Mouse (Mus musculus) CD8-positive naive resting alpha-beta T cell, adult 2 months (primary cell): ENCODE data around the gene Gpr156.

Experiments
- DNase-seq, 2 experiments: peaks; one replicate each; pipeline ENCODE4 v3.0.0; 2022; ENCODE audit warnings: low read depth in 2 of 2, low spot score in 2 of 2

Gene Gpr156

GRCm38 (mm10) chr16:37916818-37917201, 514 bp downstream of the Gpr156 start:
- no peak for DNase-seq

DNA sequence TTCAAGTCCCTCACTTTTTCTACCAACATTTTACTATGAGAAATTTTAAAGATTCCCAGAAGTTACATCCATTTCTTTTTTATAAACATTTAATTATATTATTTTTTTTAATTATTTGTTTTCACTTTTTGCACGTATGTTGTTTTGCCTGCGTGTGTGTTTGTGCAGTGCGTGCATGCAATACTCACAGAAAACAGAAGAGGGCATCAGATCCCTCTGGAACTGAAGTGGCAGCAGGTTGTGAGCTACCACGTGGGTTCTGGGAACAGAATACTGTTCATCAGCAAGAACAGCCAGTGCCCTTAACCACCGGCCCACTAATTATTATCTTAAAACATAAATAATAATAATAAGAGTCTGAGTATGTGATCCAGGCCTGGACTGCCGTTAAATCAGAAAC, 2.7 kb downstream of the Gpr156 start:
- no peak for DNase-seq

DNA sequence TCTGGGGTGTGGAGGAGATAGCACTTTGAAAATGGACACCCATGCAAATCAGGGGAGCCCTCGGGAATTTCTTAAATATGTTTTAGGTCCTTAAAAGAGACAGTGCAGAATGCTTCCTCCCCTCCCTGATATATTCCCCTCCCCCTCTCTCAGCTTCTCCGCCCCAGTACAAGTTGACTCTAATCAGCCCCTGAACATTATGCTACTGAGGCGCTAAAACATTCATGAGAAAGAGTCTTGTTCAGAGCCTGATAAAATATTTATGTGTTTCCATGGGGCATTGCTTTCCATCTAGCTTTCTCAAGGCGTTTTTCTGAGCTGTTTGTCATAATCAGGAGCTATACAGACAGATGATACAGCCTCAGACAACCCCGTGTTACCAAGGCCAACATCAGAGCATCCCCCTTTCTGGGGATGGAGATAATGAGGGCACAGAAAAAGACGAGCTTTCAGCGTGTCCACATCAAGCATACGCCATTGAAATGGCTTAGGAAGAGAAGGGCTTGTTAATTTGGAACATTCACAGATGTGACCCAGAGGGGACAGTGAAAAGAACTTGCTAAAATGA, 4.6 kb downstream of the Gpr156 start:
- DNase-seq, result no peak

DNA sequence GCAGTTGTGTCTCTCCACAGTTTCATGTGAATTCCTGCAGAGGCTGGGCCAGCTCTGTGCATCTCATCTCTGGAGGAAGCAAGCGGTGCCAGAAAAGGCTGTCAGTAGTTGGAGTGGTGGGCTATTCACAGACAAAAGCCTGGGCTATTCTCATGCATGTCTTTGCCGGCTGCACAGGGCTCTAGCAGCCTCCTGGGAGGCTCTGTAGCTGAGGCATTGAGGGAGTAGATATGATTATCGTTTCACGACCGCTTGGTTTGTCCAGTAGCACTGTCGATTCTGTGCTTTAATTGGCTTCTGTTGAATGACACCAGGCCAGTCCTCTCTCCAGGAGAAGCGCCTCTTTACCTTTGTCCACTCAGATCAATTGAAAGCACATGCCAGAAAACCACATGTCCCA, 9.8 kb downstream of the Gpr156 start:
- no peak for DNase-seq

DNA sequence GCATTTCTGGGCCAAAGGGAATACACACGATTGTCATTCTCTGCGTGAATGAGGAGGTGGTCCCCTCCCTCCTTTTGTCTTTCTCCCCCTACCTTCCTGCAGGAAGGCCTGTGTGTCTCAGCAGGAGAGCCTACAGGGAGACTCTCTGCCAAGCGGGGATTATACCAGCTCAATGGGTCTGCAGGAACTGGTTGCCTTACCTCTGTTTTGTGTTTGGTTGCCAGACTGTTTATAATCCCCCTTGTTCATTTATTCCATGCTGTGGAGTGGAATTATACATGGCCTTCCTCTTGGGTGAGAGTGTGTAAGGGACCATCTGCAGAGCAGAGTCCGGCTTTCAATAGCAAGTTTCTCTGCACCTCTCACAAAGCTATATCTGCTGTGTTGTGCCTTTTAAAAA, 10.8 kb downstream of the Gpr156 start:
- DNase-seq, result no peak

- no peak for DNase-seq
Measured at GRCm38 (mm10) chr16:37929006-37929405, 12.7 kb downstream of the Gpr156 start.

- no peak for DNase-seq
Measured at GRCm38 (mm10) chr16:37929626-37930025, 13.3 kb downstream of the Gpr156 start.

DNA sequence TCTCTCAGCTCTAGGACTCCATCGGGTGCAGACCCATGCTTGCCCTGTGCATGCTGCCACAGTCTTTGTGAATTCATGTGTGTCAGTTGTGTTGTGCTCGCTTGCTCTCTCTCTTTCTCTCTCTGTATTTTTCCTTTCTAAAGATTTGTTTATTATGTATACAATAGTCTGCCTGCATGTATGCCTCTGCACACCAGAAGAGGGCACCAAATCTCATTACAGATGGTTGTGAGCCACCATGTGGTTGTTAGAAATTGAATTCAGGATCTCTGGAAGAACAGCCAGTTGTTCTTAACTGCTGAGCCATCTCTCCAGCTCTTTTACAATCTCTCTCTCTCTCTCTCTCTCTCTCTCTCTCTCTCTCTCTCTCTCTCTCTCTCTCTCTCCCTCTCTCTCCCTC, 18.6 kb downstream of the Gpr156 start:
- DNase-seq, result no peak

DNA sequence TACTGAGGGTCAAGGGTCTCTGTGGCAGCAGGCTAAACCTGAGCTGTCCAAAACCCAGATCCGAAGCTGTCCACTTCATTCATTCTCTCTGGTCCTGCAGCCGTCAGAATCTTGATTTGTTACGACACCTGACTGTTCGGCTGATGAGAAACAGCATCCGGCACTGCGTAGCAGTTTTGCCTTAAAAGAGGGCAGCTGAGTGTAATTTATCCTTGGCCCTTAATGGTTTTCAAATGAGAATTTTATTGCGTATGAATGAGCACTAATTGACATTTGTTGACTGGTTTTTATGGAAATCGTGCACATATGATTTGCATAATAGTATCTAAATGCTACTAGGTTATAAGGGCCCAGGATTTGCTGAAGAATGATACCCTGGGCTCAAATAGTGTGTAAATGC, 21.0 kb downstream of the Gpr156 start:
- DNase-seq, result no peak

- DNase-seq, result no peak
Measured at GRCm38 (mm10) chr16:37938125-37939081, 22.1 kb downstream of the Gpr156 start.

GRCm38 (mm10) chr16:37939082-37939863, 23.0 kb downstream of the Gpr156 start:
- no peak for DNase-seq

DNA sequence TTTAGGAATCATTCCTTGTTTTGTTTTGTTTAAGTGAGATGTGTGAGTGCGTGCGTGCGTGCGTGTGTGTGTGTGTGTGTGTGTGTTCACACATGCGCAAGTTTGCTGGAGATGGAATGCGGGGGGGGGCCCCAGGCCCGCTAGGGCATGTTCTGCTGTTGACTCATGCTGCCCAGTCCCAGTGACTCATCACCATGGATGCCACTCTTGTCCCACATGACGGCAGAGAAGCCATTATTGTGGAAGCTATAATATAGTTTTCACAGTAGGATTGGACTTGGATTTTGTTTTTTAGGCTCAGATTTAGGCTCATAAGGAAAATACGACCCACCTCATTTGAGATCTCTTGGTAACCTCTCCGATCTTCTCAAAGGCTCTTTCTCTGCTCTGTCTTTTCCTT, 24.0 kb downstream of the Gpr156 start:
- no peak for DNase-seq

- no peak for DNase-seq
Measured at GRCm38 (mm10) chr16:37943701-37944100, 27.4 kb downstream of the Gpr156 start.

DNA sequence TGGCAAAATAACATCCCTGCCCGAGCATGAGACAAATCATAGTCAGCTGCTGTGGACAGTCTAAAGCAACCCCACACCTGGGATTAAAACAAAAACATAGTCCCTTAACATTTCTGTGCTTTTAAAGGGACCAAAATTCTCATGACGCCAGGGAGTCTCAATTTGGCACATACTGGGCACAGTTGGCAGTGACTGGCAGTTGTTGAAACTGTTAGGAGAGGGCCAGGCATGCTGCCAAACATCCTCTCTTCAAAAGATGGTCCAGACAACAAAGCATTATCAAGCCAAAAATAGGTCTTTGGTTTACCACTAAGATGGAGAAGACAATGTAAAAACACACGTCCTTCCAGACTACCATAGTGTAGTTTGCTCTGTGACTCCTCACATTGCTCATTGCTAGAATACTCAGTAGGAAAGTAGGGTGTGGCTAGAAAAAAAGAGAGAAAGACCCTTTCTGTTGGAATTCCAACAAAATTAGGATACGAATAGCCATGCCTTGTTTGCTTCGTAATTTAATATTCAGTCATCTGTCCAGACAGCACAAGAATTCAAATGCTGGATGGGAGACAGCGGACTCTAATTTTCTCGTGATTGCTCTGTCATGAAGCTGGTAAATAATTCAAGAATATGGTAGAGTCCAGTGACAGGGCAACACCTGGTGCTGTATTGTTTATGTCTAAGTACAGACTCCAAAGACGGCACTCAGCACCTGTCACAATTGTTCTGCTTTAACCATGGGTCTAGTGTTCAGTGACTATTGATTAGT, 28.9 kb downstream of the Gpr156 start:
- DNase-seq, result no peak

DNA sequence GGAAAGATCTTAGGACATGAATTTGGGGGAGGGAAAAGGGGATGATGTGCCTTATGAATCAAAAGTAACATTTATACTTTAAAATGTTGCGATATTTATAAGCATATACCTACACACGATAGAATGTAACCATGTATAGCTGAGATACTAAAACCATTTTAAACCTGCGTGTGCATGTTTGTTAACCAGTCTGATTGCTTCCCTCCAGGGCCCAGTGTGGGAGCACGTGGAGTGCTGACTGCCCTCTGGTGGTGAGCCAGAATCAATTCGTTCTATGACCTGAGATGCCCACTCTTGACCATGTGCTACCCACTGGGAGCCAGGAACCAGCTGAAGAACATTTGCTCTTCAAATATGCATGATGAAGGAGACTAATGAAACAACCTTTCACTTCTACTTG, 30.9 kb downstream of the Gpr156 start:
- peak in 1 of 2 experiments; percentile 12 for DNase-seq

DNA sequence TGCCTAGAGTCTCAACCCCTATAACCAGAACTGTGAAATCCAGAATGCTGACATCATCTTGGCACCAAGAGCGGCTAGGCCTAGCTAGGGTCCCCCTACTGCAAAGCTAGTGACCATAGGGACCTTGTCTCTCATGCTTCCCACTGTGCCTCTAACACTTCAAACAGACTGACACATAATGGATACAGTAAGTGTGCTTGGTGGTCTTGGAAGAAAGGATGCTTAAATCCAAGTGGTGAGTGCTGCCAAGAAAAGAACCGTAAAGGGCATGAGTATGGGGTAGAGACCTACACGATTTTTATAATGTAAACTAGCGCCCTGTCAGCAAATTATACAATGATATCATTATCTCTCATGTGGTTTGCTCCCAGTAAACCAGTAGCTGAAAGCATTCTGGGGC, 32.1 kb downstream of the Gpr156 start:
- DNase-seq, result no peak

DNA sequence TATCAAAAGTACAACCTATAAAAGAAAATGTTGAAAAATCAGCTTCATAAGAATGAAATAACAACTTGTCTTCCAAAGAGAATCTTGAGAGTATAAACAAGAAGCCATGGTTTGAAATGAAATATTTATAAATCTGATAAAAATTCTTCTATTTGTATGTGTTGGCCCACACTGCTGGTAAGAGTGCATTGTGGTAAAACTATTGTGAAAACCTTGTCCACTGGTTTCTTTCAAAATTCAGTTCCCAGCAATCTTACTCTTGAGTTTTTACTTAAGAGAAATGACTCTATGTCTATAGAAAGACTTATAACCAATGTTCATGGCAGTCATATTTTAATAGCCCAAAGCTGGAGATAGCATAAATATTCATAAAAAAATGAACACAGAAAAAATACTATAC, 34.9 kb downstream of the Gpr156 start:
- no peak for DNase-seq

- no peak for DNase-seq
Measured at GRCm38 (mm10) chr16:37953186-37953585, 36.9 kb downstream of the Gpr156 start.

- no peak for DNase-seq
Measured at GRCm38 (mm10) chr16:37953991-37954942, 38.0 kb downstream of the Gpr156 start.

DNA sequence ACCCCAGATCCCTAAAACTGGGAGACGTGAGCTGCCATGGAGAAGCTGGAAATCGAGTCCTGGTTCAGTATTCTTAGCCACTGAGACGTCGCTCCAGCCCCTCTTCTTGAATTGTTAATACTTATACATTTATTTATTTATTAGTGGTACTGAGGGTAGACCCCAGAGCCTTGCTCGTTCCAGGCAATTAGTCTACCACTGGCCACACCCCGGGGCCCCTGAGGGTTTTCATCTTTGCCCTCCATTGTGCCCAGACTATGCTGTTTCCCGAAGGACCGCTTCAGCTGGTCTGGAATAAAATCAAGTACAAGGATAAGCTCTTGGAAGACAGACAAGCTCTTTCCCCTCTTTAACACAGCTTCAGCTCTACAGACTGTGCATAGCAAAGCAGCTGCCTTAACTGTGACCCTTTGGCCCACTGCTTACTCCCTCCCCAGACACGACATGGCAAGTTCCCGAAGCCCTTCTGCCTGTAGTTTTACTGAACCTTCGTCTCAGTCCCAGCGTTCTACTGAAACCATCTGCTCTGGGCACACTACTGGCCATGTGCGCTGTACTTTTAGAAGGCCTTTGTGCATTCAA, 39.1 kb downstream of the Gpr156 start:
- DNase-seq, result no peak
